Mouse (Mus musculus): ENCODE data around the gene Cnpy2.
"Not testable (repeated sequence)": the region's sequence is repeated elsewhere in the genome, so short reads cannot be mapped to it uniquely, and the experiment has no call there.

Cnpy2 gene

GRCm38 (mm10) chr10:128315578-128315977, 6.7 kb upstream of the Cnpy2 start:
- DNase-seq = no peak

GRCm38 (mm10) chr10:128321641-128322040, 618 bp upstream of the Cnpy2 start:
- DNase-seq = no peak

- no peak for DNase-seq
Measured at GRCm38 (mm10) chr10:128323516-128323915, 1.3 kb downstream of the Cnpy2 start.

- DNase-seq = no peak
Measured at GRCm38 (mm10) chr10:128326825-128327224, 4.6 kb downstream of the Cnpy2 start.

GRCm38 (mm10) chr10:128327610-128328009, 5.4 kb downstream of the Cnpy2 start:
- no peak for DNase-seq

- not testable (repeated sequence) for DNase-seq
Measured at GRCm38 (mm10) chr10:128332358-128333249, 10.3 kb downstream of the Cnpy2 start.

GRCm38 (mm10) chr10:128335582-128335981, 13.3 kb downstream of the Cnpy2 start:
- DNase-seq = peak; percentile 83 to 92

GRCm38 (mm10) chr10:128336195-128336594, 13.9 kb downstream of the Cnpy2 start:
- peak in 1 of 2 experiments; percentile 34 for DNase-seq

- no peak for DNase-seq
Measured at GRCm38 (mm10) chr10:128336597-128336996, 14.3 kb downstream of the Cnpy2 start.

- DNase-seq = peak; percentile 98 to 99
Measured at GRCm38 (mm10) chr10:128337306-128338181, 15.3 kb downstream of the Cnpy2 start, which contains the start of gene Cs. TSS of gene Cs (plus strand) at chr10:128337734.

- DNase-seq = peak in 1 of 2 experiments; percentile 24
Measured at GRCm38 (mm10) chr10:128338415-128338814, 16.2 kb downstream of the Cnpy2 start.

GRCm38 (mm10) chr10:128338948-128339347, 16.7 kb downstream of the Cnpy2 start:
- no peak for DNase-seq

- no peak for DNase-seq
Measured at GRCm38 (mm10) chr10:128340257-128340656, 18.0 kb downstream of the Cnpy2 start.

GRCm38 (mm10) chr10:128343436-128343835, 21.2 kb downstream of the Cnpy2 start:
- DNase-seq = no peak

GRCm38 (mm10) chr10:128344568-128345275, 22.5 kb downstream of the Cnpy2 start:
- DNase-seq = peak; percentile 86 to 87

GRCm38 (mm10) chr10:128347541-128347940, 25.3 kb downstream of the Cnpy2 start:
- DNase-seq = no peak

- DNase-seq = peak; percentile 70 to 81
Measured at GRCm38 (mm10) chr10:128358796-128359195, 36.5 kb downstream of the Cnpy2 start.

- no peak for DNase-seq
Measured at GRCm38 (mm10) chr10:128359226-128359625, 37.0 kb downstream of the Cnpy2 start.

GRCm38 (mm10) chr10:128361836-128362235, 39.6 kb downstream of the Cnpy2 start:
- DNase-seq = no peak

- peak; percentile 57 to 60 for DNase-seq
Measured at GRCm38 (mm10) chr10:128362568-128362967, 40.3 kb downstream of the Cnpy2 start.

GRCm38 (mm10) chr10:128367899-128368401, 45.7 kb downstream of the Cnpy2 start:
- peak; percentile 82 to 87 for DNase-seq
